Mouse (Mus musculus) MEL (cell line): Measurements from ENCODE around the gene Gm42715.

ENCODE experiments used
- CHD1 ChIP-seq: IDR thresholded peaks from 2 replicates; pipeline ENCODE4 v1.6.1; 2012; ENCODE audit warnings: low read depth, mild to moderate bottlenecking, inconsistent platforms, low read length, improper control_type of control experiment
- CHD2 ChIP-seq: IDR thresholded peaks from 2 replicates; pipeline ENCODE4 v1.6.1; 2011; ENCODE audit warnings: low read length, improper control_type of control experiment
- CTCF ChIP-seq, 3 experiments: IDR thresholded peaks in 2 of 3; conservative IDR thresholded peaks in 1 of 3; 2 replicates each; pipeline ENCODE4 v1.5.1; 2011 to 2012; ENCODE audit warnings: low read length in 3 of 3, low read depth in 2 of 3, mild to moderate bottlenecking in 2 of 3, improper control_type of control experiment in 1 of 3, inconsistent platforms in 1 of 3, mixed read lengths in 1 of 3, moderate library complexity in 1 of 3; ENCODE audit not compliant: control insufficient read depth in 1 of 3, insufficient read depth in 1 of 3, poor library complexity in 1 of 3, severe bottlenecking in 1 of 3
- MAFK ChIP-seq: IDR thresholded peaks from 2 replicates; pipeline ENCODE4 v1.6.1; 2011; ENCODE audit warnings: low read depth, mild to moderate bottlenecking, low read length, improper control_type of control experiment, borderline replicate concordance
- POLR2A ChIP-seq, 2 experiments: IDR thresholded peaks; 2 replicates each; pipeline ENCODE4 v1.6.1; 2011 to 2012; ENCODE audit warnings: low read length in 2 of 2, mild to moderate bottlenecking in 2 of 2, control low read depth in 1 of 2, improper control_type of control experiment in 1 of 2, low read depth in 1 of 2, moderate library complexity in 1 of 2; ENCODE audit not compliant: control insufficient read depth in 1 of 2, insufficient read depth in 1 of 2, poor library complexity in 1 of 2
- POLR2AphosphoS2 ChIP-seq: IDR thresholded peaks from 2 replicates; pipeline ENCODE4 v1.6.1; 2011; ENCODE audit warnings: low read length, improper control_type of control experiment
- TAL1 ChIP-seq: IDR thresholded peaks from 2 replicates; pipeline ENCODE4 v1.6.1; 2012; ENCODE audit warnings: mild to moderate bottlenecking, inconsistent platforms, low read length, moderate library complexity, mixed read lengths
- TBP ChIP-seq: IDR thresholded peaks from 2 replicates; pipeline ENCODE4 v1.8.0; 2011; ENCODE audit warnings: low read depth, low read length, improper control_type of control experiment
- ZMIZ1 ChIP-seq: IDR thresholded peaks from 2 replicates; pipeline ENCODE4 v1.6.1; 2012; ENCODE audit warnings: low read depth, mild to moderate bottlenecking, inconsistent platforms, low read length, improper control_type of control experiment, moderate library complexity

- TF ChIP-seq CTCF (IDR thresholded peaks at IDR 0.05 in 2 of 3, conservative IDR thresholded peaks at IDR 0.05 in 1 of 3; ENCODE audit: control insufficient read depth in 1 of 3, insufficient read depth in 1 of 3, low read depth in 2 of 3, low read length in 3 of 3, poor library complexity in 1 of 3, severe bottlenecking in 1 of 3) = no peak
- TF ChIP-seq CHD1 = no peak
- TF ChIP-seq CHD2 = no peak
- no peak for TF ChIP-seq TBP
- TF ChIP-seq TAL1 = no peak
- no peak for TF ChIP-seq POLR2AphosphoS2
- no peak for TF ChIP-seq POLR2A (IDR thresholded peaks at IDR 0.05; ENCODE audit: control insufficient read depth in 1 of 2, insufficient read depth in 1 of 2, low read depth in 1 of 2, low read length in 2 of 2, poor library complexity in 1 of 2)
- no peak for TF ChIP-seq MAFK
- TF ChIP-seq ZMIZ1 = no peak
Observed at GRCm38 (mm10) chr7:127541671-127542070, 22.3 kb downstream of the Gm42715 start.
